Mouse (Mus musculus) forebrain, embryonic 14.5 days (tissue): ENCODE measurements at regions not wholly inside any gene's neighbourhood (a gene's known extent, or its start where the extent isn't known, plus 50 kb on each side); places are given as distances from the start of the nearest gene placed in this dataset.
"Not testable (repeated sequence)": the region's sequence is repeated elsewhere in the genome, so short reads cannot be mapped to it uniquely, and the experiment has no call there.

Experiments used
- ATAC-seq: fragments of 200-750 bp; cut with Nextera tagmentation; 2 replicates; pipeline ENCODE4 v1.8.0; 2017; ENCODE audit warnings: mild to moderate bottlenecking, moderate library complexity
- DNase-seq: peaks from one replicate; pipeline ENCODE4 v3.0.0-alpha.2; 2015; ENCODE audit warnings: low spot score
- H3K27ac ChIP-seq: fragments of 300-500 bp; sonication (generic); 2 replicates; pipeline ENCODE4 v1.5.1; 2014; ENCODE audit warnings: low read depth, mild to moderate bottlenecking, control low read depth, low read length, moderate library complexity
- H3K27me3 ChIP-seq: fragments of 300-500 bp; sonication (generic); replicated peaks from 2 replicates; pipeline ENCODE4 v1.6.1; 2014; ENCODE audit warnings: low read length, control low read depth, mixed read lengths; ENCODE audit not compliant: control insufficient read depth, insufficient read depth
- H3K36me3 ChIP-seq: fragments of 300-500 bp; sonication (generic); 2 replicates; pipeline ENCODE4 v1.6.1; 2014; ENCODE audit warnings: low read length, control low read depth; ENCODE audit not compliant: control insufficient read depth, insufficient read depth
- H3K4me1 ChIP-seq: fragments of 300-500 bp; sonication (generic); 2 replicates; pipeline ENCODE4 v1.6.1; 2014; ENCODE audit warnings: antibody characterized with exemption, low read length, control low read depth; ENCODE audit not compliant: control insufficient read depth, insufficient read depth
- H3K4me2 ChIP-seq: fragments of 300-500 bp; sonication (generic); 2 replicates; pipeline ENCODE4 v1.6.1; 2014; ENCODE audit warnings: mild to moderate bottlenecking, control low read depth, low read length
- H3K4me3 ChIP-seq: fragments of 300-500 bp; sonication (generic); 2 replicates; pipeline ENCODE4 v1.5.1; 2014; ENCODE audit warnings: low read depth, low read length, control low read depth
- H3K9ac ChIP-seq: fragments of 300-500 bp; sonication (generic); 2 replicates; pipeline ENCODE4 v1.6.1; 2014; ENCODE audit warnings: mild to moderate bottlenecking, low read length, control low read depth, moderate library complexity
- H3K9me3 ChIP-seq: fragments of 300-500 bp; sonication (generic); replicated peaks from 2 replicates; pipeline ENCODE4 v1.6.1; 2016; ENCODE audit warnings: low read length, control low read depth, mixed read lengths; ENCODE audit not compliant: control insufficient read depth
- WGBS: fragments of 180-500 bp; shearing (Covaris S2); extraction: QIAGEN DNeasy Blood & Tissue Kit; methylation state at CpG from one replicate; pipeline ENCODE4 v1.1.7; 2014; 5-methylcytosine and 5-hydroxymethylcytosine counted together

- H3K9me3 ChIP-seq = no peaks in the 10 kb centered on the region
- ATAC-seq = no peak
- no peak for DNase-seq
- no peak overlapping the region for H3K9ac ChIP-seq
- H3K27me3 ChIP-seq = no peaks in the 10 kb centered on the region
- H3K4me3 ChIP-seq = no peak overlapping the region
- no peak overlapping the region for H3K27ac ChIP-seq
- WGBS = 81% methylated on average over 2 of the region's 2 CpGs
- no peaks in the 10 kb centered on the region for H3K36me3 ChIP-seq
- H3K4me1 ChIP-seq = no peaks in the 10 kb centered on the region
- no peak overlapping the region for H3K4me2 ChIP-seq
Observed at GRCm38 (mm10) chr8:39426770-39427169, 1248.1 kb upstream of the Adam24 start.

- Histone ChIP-seq H3K36me3 (no peaks in the 10 kb centered on the region), H3K27ac (no peak overlapping the region), H3K9ac (no peak overlapping the region), H3K4me1 (no peaks in the 10 kb centered on the region), H3K4me2 (no peak overlapping the region), H3K9me3 (no peaks in the 10 kb centered on the region), H3K4me3 (no peak overlapping the region), H3K27me3 (no peaks in the 10 kb centered on the region)
- DNase-seq (no peak), ATAC-seq (no peak)
- WGBS = 85% methylated on average over 2 of the region's 2 CpGs
Observed at GRCm38 (mm10) chr8:39427402-39427801, 1247.5 kb upstream of the Adam24 start.

- peak; percentile 44; the same call in 1 of the 2 replicates for ATAC-seq
- H3K27me3 ChIP-seq = no peaks in the 10 kb centered on the region
- peaks cover 2% of the 10 kb centered on the region; the same call in 1 of the 2 replicates for H3K4me1 ChIP-seq
- DNase-seq = peak; percentile 13
- H3K36me3 ChIP-seq = no peaks in the 10 kb centered on the region
- H3K27ac ChIP-seq = no peak overlapping the region
- H3K4me3 ChIP-seq = no peak overlapping the region
- H3K9me3 ChIP-seq = no peaks in the 10 kb centered on the region
- no peak overlapping the region for H3K9ac ChIP-seq
- 32% methylated on average over 8 of the region's 8 CpGs for WGBS
- no peak overlapping the region for H3K4me2 ChIP-seq
Observed at GRCm38 (mm10) chr8:39440550-39441333, 1234.1 kb upstream of the Adam24 start.

- not testable (repeated sequence) for H3K9ac ChIP-seq, H3K4me2 ChIP-seq, H3K36me3 ChIP-seq, H3K4me1 ChIP-seq, H3K9me3 ChIP-seq, DNase-seq, H3K27me3 ChIP-seq, H3K27ac ChIP-seq, H3K4me3 ChIP-seq, ATAC-seq
- 88% methylated on average over 8 of the region's 8 CpGs for WGBS
Observed at GRCm38 (mm10) chr8:39491139-39491538, 1183.7 kb upstream of the Adam24 start.

GRCm38 (mm10) chr8:39500419-39500818 lies 1174.5 kb upstream of the Adam24 start:
- no peak for ATAC-seq
- H3K27me3 ChIP-seq = no peaks in the 10 kb centered on the region
- H3K4me3 ChIP-seq = no peak overlapping the region

GRCm38 (mm10) chr8:39504261-39504660 lies 1170.6 kb upstream of the Adam24 start:
- H3K27ac ChIP-seq = no peak overlapping the region
- no peaks in the 10 kb centered on the region for H3K4me1 ChIP-seq
- H3K4me2 ChIP-seq = no peak overlapping the region
- no peaks in the 10 kb centered on the region for H3K27me3 ChIP-seq
- H3K4me3 ChIP-seq = no peak overlapping the region
- H3K9ac ChIP-seq = no peak overlapping the region
- WGBS = 86% methylated on average over 5 of the region's 5 CpGs
- H3K9me3 ChIP-seq = no peaks in the 10 kb centered on the region
- H3K36me3 ChIP-seq = no peaks in the 10 kb centered on the region
- no peak for ATAC-seq
- no peak for DNase-seq

More at GRCm38 (mm10) chr8:39500419-39500818, 1174.5 kb upstream of the Adam24 start:
- Histone ChIP-seq H3K4me1 (no peaks in the 10 kb centered on the region), H3K4me2 (no peak overlapping the region), H3K9ac (no peak overlapping the region), H3K9me3 (no peaks in the 10 kb centered on the region), H3K36me3 (no peaks in the 10 kb centered on the region), H3K27ac (no peak overlapping the region)
- no peak for DNase-seq

- no peak overlapping the region for H3K27ac ChIP-seq
- ATAC-seq (no peak), DNase-seq (no peak)
- no peaks in the 10 kb centered on the region for H3K27me3 ChIP-seq
- H3K36me3 ChIP-seq = no peaks in the 10 kb centered on the region
- no peak overlapping the region for H3K9ac ChIP-seq
- H3K4me2 ChIP-seq = no peak overlapping the region
- H3K4me3 ChIP-seq = no peak overlapping the region
- no peaks in the 10 kb centered on the region for H3K9me3 ChIP-seq
- WGBS = 64% methylated on average over 1 of the region's 1 CpGs
- no peaks in the 10 kb centered on the region for H3K4me1 ChIP-seq
Observed at GRCm38 (mm10) chr8:39512967-39513366, 1161.9 kb upstream of the Adam24 start.
